Comparison of ENCODE assay signal across 8 mouse cellular contexts in genomic region chr7:116531311-116531710, GRCm38 (mm10). TPM values are rescaled to one million over a fixed set of nuclear protein-coding genes. Genes with fewer than 3 reads are reported as not detected.
DNase-seq lines count a peak whose midpoint lies in the region; ATAC-seq and TF ChIP-seq lines count a peak whose summit lies in the region.

No protein-coding gene starts in this region.

- peak; percentile 45; the same call in 1 of the 2 replicates for ATAC-seq in G1E (ENCODE audit: extremely low read depth, insufficient number of reproducible peaks, low FRiP score, poor library complexity, severe bottlenecking)

- no peak overlapping the region for H3K27ac ChIP-seq in cortical plate, adult 2 months (ENCODE audit: insufficient read depth, low read length)
- no peak overlapping the region for H3K27ac ChIP-seq in layer of hippocampus, adult 2 months

- H3K4me1 ChIP-seq in G1E (ENCODE audit: insufficient read depth, low read depth, low read length): no peaks in the 10 kb centered on the region
- H3K4me1 ChIP-seq in cortical plate, adult 2 months (ENCODE audit: control insufficient read depth, insufficient read depth, low read length): no peaks in the 10 kb centered on the region

- intact Hi-C loops in heart, postnatal 10 days (cut with DNase I): loop anchor here (1.0 kb wide), 1 partner anchor 77 kb away; no protein-coding TSS in a partner anchor

- no peak for TF ChIP-seq POLR2A in cortical plate, adult 2 months (IDR thresholded peaks at IDR 0.05; ENCODE audit: extremely low read depth, insufficient read depth, low read length)

- H3K9me3 ChIP-seq in G1E (replicated peaks): no peaks in the 10 kb centered on the region

- H3K36me3 ChIP-seq in G1E (replicated peaks): peaks cover 3% of the 10 kb centered on the region

- no peak overlapping the region for H3K4me3 ChIP-seq in G1E (ENCODE audit: low read depth, low read length)
- no peak overlapping the region for H3K4me3 ChIP-seq in cortical plate, adult 2 months (ENCODE audit: insufficient read depth, low read length)
- no peak overlapping the region for H3K4me3 ChIP-seq in layer of hippocampus, adult 2 months

- DNase-seq in A20 (ENCODE audit: low read depth, low spot score) (peak; percentile 51), G1E (ENCODE audit: low spot score) (no peak)
- peak; percentile 45 to 69 for DNase-seq in heart, postnatal 10 days
- DNase-seq in layer of hippocampus, adult 2 months (ENCODE audit: low spot score in 2 of 2): peak; percentile 23 to 40
- peak; percentile 66 for DNase-seq in mesoderm, embryonic 11.5 days (ENCODE audit: low read depth, low spot score)
- peak; percentile 11 for DNase-seq in yolk sac, embryonic 10.5 days (ENCODE audit: low spot score)
- no peak for DNase-seq in testis, postnatal 14 days (ENCODE audit: low spot score)

- no peak for TF ChIP-seq CTCF in G1E (IDR thresholded peaks at IDR 0.05; ENCODE audit: low read depth, low read length)
- peak; percentile 68 for TF ChIP-seq CTCF in cortical plate, adult 2 months (IDR thresholded peaks at IDR 0.05; ENCODE audit: extremely low read depth, insufficient read depth, low read length)
- peak; percentile 87 for TF ChIP-seq CTCF in layer of hippocampus, adult 2 months (conservative IDR thresholded peaks at IDR 0.05)

- H3K27me3 ChIP-seq in G1E (ENCODE audit: insufficient read depth, low read length): no peaks in the 10 kb centered on the region

RNA-seq across cellular contexts. Expression of gene Nucb2, which starts 27.1 kb away (rescaled TPM):
- total RNA-seq in G1E (2014; fragmentation: Nextera tagmentation) (6.0 and 6.3 TPM in 2 replicates), G1E (2017) (3.4 and 5.3 TPM in 2 replicates)
- polyA plus RNA-seq in G1E (2012): 0.20 and 0.64 TPM in 2 replicates
- 14.4 and 14.7 TPM in 2 replicates for polyA plus RNA-seq in cortical plate, adult 2 months (2012; rRNA removed)
- total RNA-seq in heart, postnatal 10 days (2021): 10 to 100 TPM; 13.8 to 14.4 TPM
- 10 to 100 TPM; 22.1 to 24.5 TPM for total RNA-seq in layer of hippocampus, adult 2 months (2021)

Comparison
In these comparisons a context has a peak if more than half of its experiments do, and no peak if none do; other contexts are left out.
1. DNase-seq: peak in A20 (single experiment), heart, postnatal 10 days (2 of 2), layer of hippocampus, adult 2 months (2 of 2), mesoderm, embryonic 11.5 days (single experiment) and yolk sac, embryonic 10.5 days (single experiment); none in G1E (single experiment) and testis, postnatal 14 days (single experiment).